Mouse (Mus musculus): ENCODE results near the gene Cyp4b1. TPM values are rescaled to one million over a fixed set of nuclear protein-coding genes. Genes with fewer than 3 reads are reported as not detected.
"Not testable (repeated sequence)": the region's sequence is repeated elsewhere in the genome, so short reads cannot be mapped to it uniquely, and the experiment has no call there.

The Cyp4b1 gene
- polyA plus RNA-seq, 1 experiment, result 12.0 TPM

- no peak overlapping the region for H3K27ac ChIP-seq (ENCODE audit: control insufficient read depth, insufficient read depth, low read depth, low read length, poor library complexity)
- WGBS, result 67% methylated on average over 2 of the region's 2 CpGs
- TF ChIP-seq POLR2A (IDR thresholded peaks at IDR 0.05; ENCODE audit: borderline replicate concordance, control insufficient read depth, low read depth, low read length), result no peak
- TF ChIP-seq CTCF (IDR thresholded peaks at IDR 0.05; ENCODE audit: control insufficient read depth, insufficient read depth, low read length), result no peak
- H3K4me3 ChIP-seq (replicated peaks; ENCODE audit: control insufficient read depth, low read depth, low read length), result no peak overlapping the region
- H3K4me1 ChIP-seq (ENCODE audit: control insufficient read depth, insufficient read depth, low read length), result no peaks in the 10 kb centered on the region; the same call in 1 of the 2 replicates
These were observed 1.2 kb upstream of the Cyp4b1 start for GRCm38 (mm10) chr4:115648752-115649151.

GRCm38 (mm10) chr4:115645371-115645770 lies 2.2 kb downstream of the Cyp4b1 start:
- Histone ChIP-seq H3K27ac (ENCODE audit: control insufficient read depth, insufficient read depth, low read depth, low read length, poor library complexity) (no peak overlapping the region), H3K4me3 (replicated peaks; ENCODE audit: control insufficient read depth, low read depth, low read length) (no peak overlapping the region), H3K4me1 (ENCODE audit: control insufficient read depth, insufficient read depth, low read length) (no peaks in the 10 kb centered on the region; the same call in 1 of the 2 replicates)
- TF ChIP-seq CTCF (IDR thresholded peaks at IDR 0.05; ENCODE audit: control insufficient read depth, insufficient read depth, low read length) (no peak), POLR2A (IDR thresholded peaks at IDR 0.05; ENCODE audit: borderline replicate concordance, control insufficient read depth, low read depth, low read length) (no peak)

- WGBS, result 23% methylated on average over 5 of the region's 5 CpGs
- no peak for TF ChIP-seq POLR2A (IDR thresholded peaks at IDR 0.05; ENCODE audit: borderline replicate concordance, control insufficient read depth, low read depth, low read length)
- no peak for TF ChIP-seq CTCF (IDR thresholded peaks at IDR 0.05; ENCODE audit: control insufficient read depth, insufficient read depth, low read length)
- Histone ChIP-seq H3K4me3 (replicated peaks; ENCODE audit: control insufficient read depth, low read depth, low read length) (no peak overlapping the region), H3K4me1 (ENCODE audit: control insufficient read depth, insufficient read depth, low read length) (no peaks in the 10 kb centered on the region; the same call in 1 of the 2 replicates), H3K27ac (ENCODE audit: control insufficient read depth, insufficient read depth, low read depth, low read length, poor library complexity) (no peak overlapping the region)
These were observed 4.4 kb downstream of the Cyp4b1 start for GRCm38 (mm10) chr4:115642967-115643754.

- H3K4me1 ChIP-seq (ENCODE audit: control insufficient read depth, insufficient read depth, low read length), result not testable (repeated sequence)
- WGBS, result 80% methylated on average over 3 of the region's 3 CpGs
These were observed 22.0 kb downstream of the Cyp4b1 start for GRCm38 (mm10) chr4:115625560-115625959.

DNA sequence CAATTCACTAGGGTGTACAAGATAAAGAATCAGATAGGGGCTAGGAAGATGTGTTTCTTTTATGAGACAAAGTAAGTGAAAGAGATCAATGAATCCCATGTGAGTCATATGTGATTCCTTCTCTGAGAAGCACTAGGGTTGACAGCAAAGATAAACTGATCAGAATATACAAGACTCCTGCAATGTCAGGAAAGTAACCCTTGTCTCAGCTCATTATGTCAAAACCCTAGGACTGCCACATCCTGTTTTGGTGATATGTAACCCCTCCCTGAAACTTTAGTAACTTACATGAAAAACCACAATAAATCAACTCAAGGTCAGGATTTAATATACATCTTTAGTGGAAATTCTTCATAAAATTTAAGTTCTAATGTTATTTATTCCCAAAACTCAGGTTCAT lies 33.5 kb downstream of the Cyp4b1 start:
- TF ChIP-seq CTCF (IDR thresholded peaks at IDR 0.05; ENCODE audit: control insufficient read depth, insufficient read depth, low read length), result no peak
- TF ChIP-seq POLR2A (IDR thresholded peaks at IDR 0.05; ENCODE audit: borderline replicate concordance, control insufficient read depth, low read depth, low read length), result no peak
- Histone ChIP-seq H3K4me3 (replicated peaks; ENCODE audit: control insufficient read depth, low read depth, low read length) (no peak overlapping the region), H3K4me1 (ENCODE audit: control insufficient read depth, insufficient read depth, low read length) (no peaks in the 10 kb centered on the region), H3K27ac (ENCODE audit: control insufficient read depth, insufficient read depth, low read depth, low read length, poor library complexity) (no peak overlapping the region)

More at GRCm38 (mm10) chr4:115625560-115625959, 22.0 kb downstream of the Cyp4b1 start:
- H3K4me3 ChIP-seq (replicated peaks; ENCODE audit: control insufficient read depth, low read depth, low read length); H3K27ac ChIP-seq (ENCODE audit: control insufficient read depth, insufficient read depth, low read depth, low read length, poor library complexity): not testable (repeated sequence)

GRCm38 (mm10) chr4:115600611-115601010 lies 46.9 kb downstream of the Cyp4b1 start, which contains the start of gene Cyp4a32:
Gene Cyp4a32, plus strand, starts transcription at chr4:115600969.
- 81% methylated on average over 8 of the region's 8 CpGs for WGBS
- H3K27ac ChIP-seq (ENCODE audit: control insufficient read depth, insufficient read depth, low read depth, low read length, poor library complexity); H3K4me1 ChIP-seq (ENCODE audit: control insufficient read depth, insufficient read depth, low read length); H3K4me3 ChIP-seq (replicated peaks; ENCODE audit: control insufficient read depth, low read depth, low read length): not testable (repeated sequence)

GRCm38 (mm10) chr4:115596824-115597336 lies 50.6 kb downstream of the Cyp4b1 start:
- H3K4me3 ChIP-seq (replicated peaks; ENCODE audit: control insufficient read depth, low read depth, low read length), result no peak overlapping the region
- no peak overlapping the region for H3K27ac ChIP-seq (ENCODE audit: control insufficient read depth, insufficient read depth, low read depth, low read length, poor library complexity)
- TF ChIP-seq POLR2A (IDR thresholded peaks at IDR 0.05; ENCODE audit: borderline replicate concordance, control insufficient read depth, low read depth, low read length), result no peak
- no peak for TF ChIP-seq CTCF (IDR thresholded peaks at IDR 0.05; ENCODE audit: control insufficient read depth, insufficient read depth, low read length)
- 67% methylated on average over 2 of the region's 2 CpGs for WGBS
- H3K4me1 ChIP-seq (ENCODE audit: control insufficient read depth, insufficient read depth, low read length), result no peaks in the 10 kb centered on the region

DNA sequence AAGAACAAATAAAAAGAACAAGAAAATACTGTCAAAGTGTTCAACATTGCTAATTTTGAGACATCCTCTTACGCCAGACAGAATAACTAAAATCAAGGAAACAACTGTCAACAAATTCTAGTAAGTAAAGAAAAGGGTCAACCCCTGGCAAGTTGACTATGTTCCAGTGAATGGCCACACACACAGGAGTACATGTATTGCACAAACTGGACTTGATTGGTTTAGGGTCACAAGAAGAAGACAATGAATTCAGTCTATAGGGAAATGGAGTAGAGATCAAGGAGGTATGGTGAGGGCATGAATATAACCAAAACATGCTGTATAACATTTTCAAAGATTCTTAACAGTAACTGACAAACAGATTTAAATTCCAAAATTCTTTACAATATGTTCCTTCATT lies 51.2 kb downstream of the Cyp4b1 start:
- H3K4me3 ChIP-seq (replicated peaks; ENCODE audit: control insufficient read depth, low read depth, low read length), result no peak overlapping the region
- H3K27ac ChIP-seq (ENCODE audit: control insufficient read depth, insufficient read depth, low read depth, low read length, poor library complexity), result no peak overlapping the region
- TF ChIP-seq POLR2A (IDR thresholded peaks at IDR 0.05; ENCODE audit: borderline replicate concordance, control insufficient read depth, low read depth, low read length) (no peak), CTCF (IDR thresholded peaks at IDR 0.05; ENCODE audit: control insufficient read depth, insufficient read depth, low read length) (no peak)
- H3K4me1 ChIP-seq (ENCODE audit: control insufficient read depth, insufficient read depth, low read length), result no peaks in the 10 kb centered on the region
- 83% methylated on average over 1 of the region's 1 CpGs for WGBS

DNA sequence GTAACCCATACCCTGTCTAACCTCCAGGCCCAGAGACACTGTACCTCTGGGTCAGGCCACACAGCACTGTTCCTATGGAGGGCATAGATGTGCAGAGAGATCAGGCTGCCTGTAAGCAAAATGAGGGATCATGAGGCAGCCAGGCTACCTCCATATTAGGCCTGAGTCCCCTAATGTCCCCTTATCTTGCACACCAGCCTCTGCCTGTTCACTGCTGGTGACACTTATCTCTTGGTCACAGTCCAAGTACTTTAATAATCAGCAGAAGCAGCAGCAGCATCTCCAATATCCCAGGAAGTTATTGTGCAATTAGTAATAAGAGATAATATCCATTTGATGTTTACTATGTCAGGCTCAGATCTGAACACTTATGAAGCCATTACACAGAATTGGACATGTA lies 64.5 kb downstream of the Cyp4b1 start:
- TF ChIP-seq CTCF (IDR thresholded peaks at IDR 0.05; ENCODE audit: control insufficient read depth, insufficient read depth, low read length) (no peak), POLR2A (IDR thresholded peaks at IDR 0.05; ENCODE audit: borderline replicate concordance, control insufficient read depth, low read depth, low read length) (no peak)
- Histone ChIP-seq H3K4me1 (ENCODE audit: control insufficient read depth, insufficient read depth, low read length) (no peaks in the 10 kb centered on the region), H3K27ac (ENCODE audit: control insufficient read depth, insufficient read depth, low read depth, low read length, poor library complexity) (peak overlapping the region; percentile 55; the same call in 1 of the 2 replicates), H3K4me3 (replicated peaks; ENCODE audit: control insufficient read depth, low read depth, low read length) (no peak overlapping the region)
